Mouse (Mus musculus) spleen, adult 2 months (tissue): Measurements from ENCODE around the gene Olfr1024. TPM values are rescaled to one million over a fixed set of nuclear protein-coding genes. Genes with fewer than 3 reads are reported as not detected.

Source experiments
- DNase-seq, 2 experiments: peaks; one replicate each; pipeline versions ENCODE4 v3.0.0 to v3.0.0-alpha.2; 2012 to 2021; ENCODE audit warnings: low spot score in 2 of 2, low read depth in 1 of 2
- H3K27ac ChIP-seq: fragments of 200-500 bp; 2 replicates; pipeline ENCODE4 v1.5.1; 2012; ENCODE audit warnings: low read length, inconsistent platforms; ENCODE audit not compliant: insufficient read depth
- H3K27me3 ChIP-seq: fragments of 200-500 bp; 2 replicates; pipeline ENCODE4 v1.6.1; 2012; ENCODE audit warnings: mild to moderate bottlenecking, moderate library complexity, low read length, inconsistent platforms; ENCODE audit not compliant: control insufficient read depth, insufficient read depth
- H3K36me3 ChIP-seq: fragments of 200-500 bp; 2 replicates; pipeline ENCODE4 v1.6.1; 2012; ENCODE audit warnings: mild to moderate bottlenecking, low read length, inconsistent platforms; ENCODE audit not compliant: control insufficient read depth, insufficient read depth
- H3K4me1 ChIP-seq: fragments of 200-500 bp; 2 replicates; pipeline ENCODE4 v1.6.1; 2011; ENCODE audit warnings: inconsistent platforms; ENCODE audit not compliant: control insufficient read depth, insufficient read depth, insufficient read length
- H3K4me3 ChIP-seq: fragments of 200-500 bp; 2 replicates; pipeline ENCODE4 v1.5.1; 2011; ENCODE audit warnings: mild to moderate bottlenecking, inconsistent platforms; ENCODE audit not compliant: insufficient read depth, insufficient read length; ENCODE audit errors: extremely low read depth
- CTCF ChIP-seq: fragments of 200-500 bp; IDR thresholded peaks from 2 replicates; pipeline ENCODE4 v1.5.1; 2011; ENCODE audit warnings: mild to moderate bottlenecking, inconsistent platforms; ENCODE audit not compliant: insufficient read depth, insufficient read length, insufficient replicate concordance; ENCODE audit errors: extremely low read depth
- POLR2A ChIP-seq: fragments of 200-500 bp; IDR thresholded peaks from 2 replicates; pipeline ENCODE4 v1.6.1; 2011; ENCODE audit warnings: low read depth, low read length, inconsistent platforms
- WGBS: fragments of 180-500 bp; shearing (Covaris S2); methylation state at CpG from one replicate; pipeline ENCODE4 v1.1.7; 2018; 5-methylcytosine and 5-hydroxymethylcytosine counted together
- polyA plus RNA-seq: library from polyadenylated mRNA; depleted of rRNA; stranded (reverse); fragments of >200 nt; gene quantifications from 2 replicates; pipeline ENCODE4 v1.2.3, GENCODE M21; 2012; rRNA removed

The Olfr1024 gene
- not detected in 2 replicates for polyA plus RNA-seq

GRCm38 (mm10) chr2:85904952-85905351 lies at the start of gene Olfr1024:
Olfr1024 (minus strand) TSS chr2:85905052.
- no peak for DNase-seq
- Histone ChIP-seq H3K4me3 (no peak within 1 kb of the TSS), H3K36me3 (no peaks in the 10 kb centered on the region), H3K27ac (no peak within 1 kb of the TSS), H3K27me3 (no peaks in the 10 kb centered on the region), H3K4me1 (no peaks in the 10 kb centered on the region)
- WGBS = 86% methylated on average over 3 of the region's 3 CpGs
- TF ChIP-seq CTCF (no peak), POLR2A (no peak)

- no peaks in the 10 kb centered on the region for H3K27me3 ChIP-seq
- no peak within 1 kb of the TSS for H3K27ac ChIP-seq
- no peaks in the 10 kb centered on the region for H3K36me3 ChIP-seq
- no peak for DNase-seq
- 52% methylated on average over 1 of the region's 1 CpGs for whole genome bisulfite sequencing
- H3K4me3 ChIP-seq = no peak within 1 kb of the TSS
- no peak for TF ChIP-seq POLR2A
- no peak for TF ChIP-seq CTCF
- H3K4me1 ChIP-seq = no peaks in the 10 kb centered on the region
Observed at GRCm38 (mm10) chr2:85950137-85950536, 45.3 kb upstream of the Olfr1024 start, which contains the start of gene Olfr1028. Olfr1028 (plus strand) TSS chr2:85950437.

GRCm38 (mm10) chr2:85921258-85921657 lies 16.4 kb upstream of the Olfr1024 start, which contains the start of gene Olfr1026:
Olfr1026 (plus strand) TSS chr2:85921558.
- H3K27ac ChIP-seq = no peak within 1 kb of the TSS
- no peaks in the 10 kb centered on the region for H3K36me3 ChIP-seq
- DNase-seq = no peak
- H3K4me1 ChIP-seq = no peaks in the 10 kb centered on the region
- TF ChIP-seq POLR2A (no peak), CTCF (no peak)
- no peak within 1 kb of the TSS for H3K4me3 ChIP-seq
- H3K27me3 ChIP-seq = no peaks in the 10 kb centered on the region
- WGBS = 87% methylated on average over 3 of the region's 3 CpGs

GRCm38 (mm10) chr2:85914893-85915292 lies 10.0 kb upstream of the Olfr1024 start, which contains the start of gene Olfr1025-ps1:
Olfr1025-ps1 (plus strand) TSS chr2:85915193.
- TF ChIP-seq POLR2A (no peak), CTCF (no peak)
- no peak for DNase-seq
- H3K4me3 ChIP-seq = no peak within 1 kb of the TSS
- no peaks in the 10 kb centered on the region for H3K27me3 ChIP-seq
- H3K27ac ChIP-seq = no peak within 1 kb of the TSS
- H3K36me3 ChIP-seq = no peaks in the 10 kb centered on the region
- no peaks in the 10 kb centered on the region for H3K4me1 ChIP-seq
- WGBS = 49% methylated on average over 1 of the region's 1 CpGs

GRCm38 (mm10) chr2:85913197-85913596 lies 8.3 kb upstream of the Olfr1024 start:
- no peak for DNase-seq
- Histone ChIP-seq H3K36me3 (no peaks in the 10 kb centered on the region), H3K27me3 (no peaks in the 10 kb centered on the region), H3K4me3 (no peak overlapping the region), H3K27ac (no peak overlapping the region), H3K4me1 (no peaks in the 10 kb centered on the region)
- no peak for TF ChIP-seq CTCF
- TF ChIP-seq POLR2A = no peak

- no peak for DNase-seq
- 52% methylated on average over 2 of the region's 2 CpGs for WGBS
- H3K27ac ChIP-seq = no peak within 1 kb of the TSS
- no peaks in the 10 kb centered on the region for H3K4me1 ChIP-seq
- no peaks in the 10 kb centered on the region for H3K36me3 ChIP-seq
- H3K4me3 ChIP-seq = no peak within 1 kb of the TSS
- no peak for TF ChIP-seq CTCF
- no peaks in the 10 kb centered on the region for H3K27me3 ChIP-seq
Observed at GRCm38 (mm10) chr2:85885340-85885739, 19.5 kb downstream of the Olfr1024 start, which contains the start of gene Olfr1023. Olfr1023 (plus strand) TSS chr2:85885640.

GRCm38 (mm10) chr2:85868294-85868693 lies 36.6 kb downstream of the Olfr1024 start, which contains the start of gene Olfr1022:
Olfr1022 (plus strand) TSS chr2:85868594.
- H3K27ac ChIP-seq = no peak within 1 kb of the TSS
- TF ChIP-seq POLR2A = no peak
- TF ChIP-seq CTCF = no peak
- H3K27me3 ChIP-seq = no peaks in the 10 kb centered on the region
- no peaks in the 10 kb centered on the region for H3K4me1 ChIP-seq
- WGBS = 58% methylated on average over 2 of the region's 2 CpGs
- H3K36me3 ChIP-seq = no peaks in the 10 kb centered on the region
- DNase-seq = no peak
- no peak within 1 kb of the TSS for H3K4me3 ChIP-seq

Other genes starting within 250 kb of the Olfr1024 start
- not detected in 2 replicates for gene Olfr154, start 240.6 kb downstream of the Olfr1024 start, polyA plus RNA-seq
- not detected in 2 replicates for gene Olfr1006, start 226.3 kb downstream of the Olfr1024 start, polyA plus RNA-seq
- gene Olfr1008, start 215.6 kb downstream of the Olfr1024 start, polyA plus RNA-seq = not detected in 2 replicates
- not detected in 2 replicates for gene Olfr1009, start 189.6 kb downstream of the Olfr1024 start, polyA plus RNA-seq
- not detected in 2 replicates for gene Olfr1012, start 142.3 kb downstream of the Olfr1024 start, polyA plus RNA-seq
- gene Olfr1013, start 138.0 kb downstream of the Olfr1024 start, polyA plus RNA-seq = not detected in 2 replicates
- not detected in 2 replicates for gene Olfr1014, start 132.3 kb downstream of the Olfr1024 start, polyA plus RNA-seq
- not detected in 2 replicates for gene Olfr1015, start 123.0 kb downstream of the Olfr1024 start, polyA plus RNA-seq
- gene Olfr1016, start 102.5 kb downstream of the Olfr1024 start, polyA plus RNA-seq = not detected in 2 replicates
- gene Olfr1018, start 86.6 kb downstream of the Olfr1024 start, polyA plus RNA-seq = not detected in 2 replicates
- not detected in 2 replicates for gene Olfr1019, start 59.6 kb downstream of the Olfr1024 start, polyA plus RNA-seq
- gene Olfr1020, start 58.0 kb downstream of the Olfr1024 start, polyA plus RNA-seq = not detected in 2 replicates
- not detected in 2 replicates for gene Olfr1022, start 36.5 kb downstream of the Olfr1024 start, polyA plus RNA-seq
- gene Olfr1023, start 19.4 kb downstream of the Olfr1024 start, polyA plus RNA-seq = not detected in 2 replicates
- gene Olfr1025-ps1, start 10.1 kb upstream of the Olfr1024 start, polyA plus RNA-seq = not detected in 2 replicates
- gene Olfr1026, start 16.5 kb upstream of the Olfr1024 start, polyA plus RNA-seq = not detected in 2 replicates
- gene Olfr1028, start 45.4 kb upstream of the Olfr1024 start, polyA plus RNA-seq = not detected in 2 replicates
- gene Olfr1029, start 68.8 kb upstream of the Olfr1024 start, polyA plus RNA-seq = not detected in 2 replicates
- not detected in 2 replicates for gene Olfr1030, start 74.2 kb upstream of the Olfr1024 start, polyA plus RNA-seq
- not detected in 2 replicates for gene Olfr1031, start 85.3 kb upstream of the Olfr1024 start, polyA plus RNA-seq
- not detected in 2 replicates for gene Olfr1032, start 100.5 kb upstream of the Olfr1024 start, polyA plus RNA-seq
- 0.28 and 0.30 TPM in 2 replicates for gene Olfr1033, start 115.6 kb upstream of the Olfr1024 start, polyA plus RNA-seq
- gene Olfr1034, start 140.8 kb upstream of the Olfr1024 start, polyA plus RNA-seq = 0.06 and 0.11 TPM in 2 replicates
- gene Olfr1036, start 168.9 kb upstream of the Olfr1024 start, polyA plus RNA-seq = not detected in 2 replicates
- gene Olfr1037, start 182.3 kb upstream of the Olfr1024 start, polyA plus RNA-seq = not detected in 2 replicates
- not detected in 2 replicates for gene Olfr1039, start 230.9 kb upstream of the Olfr1024 start, polyA plus RNA-seq
- gene Olfr1040, start 241.7 kb upstream of the Olfr1024 start, polyA plus RNA-seq = not detected in 2 replicates